Mouse (Mus musculus): ENCODE data around the gene Nt5dc3. TPM values are rescaled to one million over a fixed set of nuclear protein-coding genes. Genes with fewer than 3 reads are reported as not detected.

Gene Nt5dc3
- polyA plus RNA-seq, 1 experiment from 2014 or later = 0.35 TPM

DNA sequence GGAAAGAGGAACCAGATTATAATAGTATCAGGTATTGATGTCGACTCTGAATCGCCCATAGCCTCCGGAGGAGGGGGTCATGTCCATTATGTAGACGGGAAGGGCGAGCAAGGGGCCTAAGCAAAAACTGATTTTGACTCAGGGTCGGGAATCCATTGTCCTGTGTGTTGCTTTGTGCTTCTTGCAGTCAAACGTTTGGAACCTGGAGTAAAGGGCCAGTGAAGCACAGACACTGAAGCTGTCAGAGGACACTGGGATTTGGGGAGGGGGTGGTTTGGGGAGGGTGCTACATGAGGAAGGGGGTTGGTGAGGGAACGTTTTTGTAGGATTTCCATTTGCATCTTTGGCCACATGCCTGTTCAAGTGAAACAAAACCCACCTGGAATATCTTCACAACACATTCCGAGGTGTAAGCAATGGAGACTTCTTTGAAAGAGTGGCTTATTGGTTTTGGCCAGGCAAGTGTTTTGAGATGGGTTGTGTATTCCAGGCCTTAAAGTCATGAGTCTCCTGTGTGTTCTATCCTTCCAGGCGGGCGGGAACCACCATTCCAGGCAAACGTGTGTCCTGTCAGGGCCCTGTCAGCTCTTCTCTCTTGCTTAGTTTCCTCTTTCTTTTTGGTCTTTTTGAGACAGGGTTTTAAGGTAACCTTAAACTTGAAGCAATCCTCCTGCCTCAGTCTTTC, 1.2 kb downstream of the Nt5dc3 start:
- Histone ChIP-seq H3K27me3 (no peaks in the 10 kb centered on the region), H3K36me3 (no peaks in the 10 kb centered on the region), H3K4me3 (replicated peaks) (peak overlapping the region; percentile 74), H3K27ac (no peak overlapping the region), H3K4me2 (peak overlapping the region; percentile 99), H3K4me1 (replicated peaks) (peaks cover 42% of the 10 kb centered on the region), H3K9ac (peak overlapping the region; percentile 82), H3K9me3 (replicated peaks) (no peaks in the 10 kb centered on the region)
- WGBS (ENCODE audit: insufficient replicate concordance) = 13% methylated on average over 12 of the region's 12 CpGs
- DNase-seq = no peak
- no peak for ATAC-seq (ENCODE audit: low read depth)

DNA sequence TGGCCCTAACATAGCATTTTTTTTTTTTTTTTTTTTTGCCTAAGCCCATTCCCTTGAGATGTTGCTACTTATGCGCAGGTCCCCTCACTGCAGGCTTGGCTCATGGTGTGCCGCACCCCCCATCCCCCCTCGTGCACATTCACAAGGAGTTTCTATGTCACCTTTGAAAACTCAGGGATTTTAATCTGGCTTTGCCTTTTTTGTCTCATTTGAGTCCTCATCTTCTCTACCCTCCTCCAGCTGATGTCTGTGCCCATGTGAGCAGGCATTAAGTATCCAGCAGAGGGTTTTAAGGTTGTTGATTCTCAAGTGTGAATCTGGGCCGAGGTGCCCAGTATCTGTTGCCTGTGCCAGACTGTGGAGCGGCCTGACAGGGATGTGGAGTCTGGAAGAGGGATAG, 2.8 kb downstream of the Nt5dc3 start:
- no peak for ATAC-seq (ENCODE audit: low read depth)
- 55% methylated on average over 5 of the region's 5 CpGs for WGBS (ENCODE audit: insufficient replicate concordance)
- H3K9ac ChIP-seq = no peak overlapping the region

DNA sequence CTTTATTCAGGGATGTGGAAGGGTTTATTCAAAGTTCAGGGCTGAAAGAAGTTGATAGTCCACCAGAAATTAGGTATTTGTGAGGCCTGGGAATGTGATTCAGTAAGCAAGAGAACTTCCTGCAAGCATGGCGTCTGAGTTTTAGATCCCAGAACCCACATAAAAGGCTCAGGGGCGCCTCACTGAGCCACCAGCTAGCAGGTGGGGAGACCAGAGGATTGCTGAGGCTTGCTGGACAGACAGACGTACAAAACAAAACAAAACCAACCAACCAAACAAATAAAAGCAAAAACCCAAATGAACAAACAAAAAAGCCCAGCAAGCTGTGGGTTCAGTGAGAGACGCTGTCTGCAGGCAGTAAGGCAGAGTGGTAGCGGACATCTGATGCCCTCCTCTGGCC, 3.9 kb downstream of the Nt5dc3 start:
- Histone ChIP-seq H3K9me3 (replicated peaks) (no peaks in the 10 kb centered on the region), H3K9ac (no peak overlapping the region), H3K4me2 (no peak overlapping the region), H3K36me3 (no peaks in the 10 kb centered on the region), H3K4me1 (replicated peaks) (peaks cover 40% of the 10 kb centered on the region), H3K27me3 (no peaks in the 10 kb centered on the region), H3K4me3 (replicated peaks) (no peak overlapping the region), H3K27ac (no peak overlapping the region)
- DNase-seq = no peak
- WGBS (ENCODE audit: insufficient replicate concordance) = 66% methylated on average over 5 of the region's 5 CpGs
- no peak for ATAC-seq (ENCODE audit: low read depth)

More for the DNA sequence above, 2.8 kb downstream of the Nt5dc3 start:
- DNase-seq = no peak
- Histone ChIP-seq H3K36me3 (no peaks in the 10 kb centered on the region), H3K4me2 (no peak overlapping the region), H3K4me3 (replicated peaks) (no peak overlapping the region), H3K27ac (no peak overlapping the region), H3K9me3 (replicated peaks) (no peaks in the 10 kb centered on the region), H3K4me1 (replicated peaks) (peaks cover 42% of the 10 kb centered on the region), H3K27me3 (no peaks in the 10 kb centered on the region)

DNA sequence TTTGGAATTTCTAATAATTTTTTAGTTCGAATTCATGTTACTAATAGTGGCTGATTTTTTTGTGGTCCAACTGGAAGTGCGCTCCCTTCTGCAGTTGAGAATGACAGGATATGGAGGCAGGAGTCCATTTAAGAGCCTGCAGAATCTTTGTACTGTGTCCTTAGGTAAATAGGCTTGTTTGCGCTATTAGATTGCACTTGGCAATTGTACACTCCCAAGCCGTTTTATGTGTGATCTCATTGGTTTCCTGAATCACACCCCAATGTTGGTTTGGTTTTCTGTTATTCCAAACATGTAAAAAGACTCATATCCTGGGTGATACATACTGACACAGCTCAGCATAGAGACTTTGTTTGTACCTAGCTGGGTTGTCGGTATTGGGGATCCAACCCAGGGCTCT, 4.8 kb downstream of the Nt5dc3 start:
- ATAC-seq (ENCODE audit: low read depth) (no peak), DNase-seq (no peak)
- H3K9ac ChIP-seq = no peak overlapping the region
- H3K36me3 ChIP-seq = no peaks in the 10 kb centered on the region
- no peak overlapping the region for H3K4me3 ChIP-seq (replicated peaks)
- H3K4me1 ChIP-seq (replicated peaks) = peaks cover 30% of the 10 kb centered on the region
- no peaks in the 10 kb centered on the region for H3K27me3 ChIP-seq
- H3K9me3 ChIP-seq (replicated peaks) = no peaks in the 10 kb centered on the region
- H3K27ac ChIP-seq = no peak overlapping the region
- no peak overlapping the region for H3K4me2 ChIP-seq
- WGBS (ENCODE audit: insufficient replicate concordance) = 68% methylated on average over 5 of the region's 5 CpGs

DNA sequence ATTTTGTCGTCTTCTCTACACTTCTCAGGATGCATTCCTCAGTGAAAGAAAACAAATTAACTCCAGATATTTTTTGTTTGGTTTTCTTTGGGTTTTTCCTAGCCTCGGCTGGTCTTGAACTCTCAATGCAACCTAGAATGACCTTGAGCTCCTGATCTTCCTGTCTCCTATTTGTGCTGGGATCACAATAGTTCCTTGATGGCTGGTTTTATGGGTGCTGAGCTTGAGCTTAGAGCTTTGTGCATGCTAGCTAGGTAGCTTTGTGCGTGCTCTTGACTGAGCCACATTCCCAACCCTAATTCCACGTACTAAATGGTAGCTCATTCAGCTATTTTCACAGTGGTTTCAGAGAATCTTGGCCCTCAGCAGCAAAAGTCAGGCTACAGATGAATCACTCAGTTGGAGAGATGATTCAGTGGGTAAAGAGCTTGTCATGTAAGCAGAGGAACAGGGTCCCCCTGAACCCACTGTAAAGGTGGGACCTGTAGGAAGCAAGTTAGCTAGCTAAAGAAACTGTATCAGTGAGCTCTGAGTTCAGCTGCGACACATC, 5.4 kb downstream of the Nt5dc3 start:
- H3K9me3 ChIP-seq (replicated peaks) = no peaks in the 10 kb centered on the region
- 77% methylated on average over 5 of the region's 5 CpGs for WGBS (ENCODE audit: insufficient replicate concordance)
- ATAC-seq (ENCODE audit: low read depth) = no peak
- H3K36me3 ChIP-seq = no peaks in the 10 kb centered on the region
- no peak for DNase-seq
- no peak overlapping the region for H3K9ac ChIP-seq
- H3K4me1 ChIP-seq (replicated peaks) = peaks cover 27% of the 10 kb centered on the region
- no peak overlapping the region for H3K4me2 ChIP-seq
- no peak overlapping the region for H3K4me3 ChIP-seq (replicated peaks)
- H3K27me3 ChIP-seq = no peaks in the 10 kb centered on the region
- no peak overlapping the region for H3K27ac ChIP-seq

DNA sequence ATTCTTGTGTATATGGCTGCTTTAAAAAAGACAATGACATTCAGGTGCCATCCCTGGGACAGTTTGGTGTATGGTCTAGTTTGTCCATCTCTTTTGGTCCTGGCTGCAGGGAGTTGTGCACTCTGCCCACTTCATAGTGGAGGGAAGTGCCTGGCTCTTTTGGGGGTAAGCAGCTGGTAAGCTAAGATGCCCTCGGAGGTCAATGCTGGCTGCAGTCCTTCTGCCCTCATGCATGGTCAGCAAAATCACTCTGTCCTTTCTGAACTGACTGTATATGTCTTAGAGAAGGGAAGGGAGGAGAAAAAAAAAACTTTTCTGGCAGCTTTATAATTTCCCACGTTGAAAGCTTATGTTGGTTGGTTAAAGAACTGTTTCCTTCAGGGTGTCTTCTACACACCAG, 6.6 kb downstream of the Nt5dc3 start:
- H3K4me1 ChIP-seq (replicated peaks) = peaks cover 15% of the 10 kb centered on the region
- no peak for ATAC-seq (ENCODE audit: low read depth)
- no peak overlapping the region for H3K27ac ChIP-seq
- no peaks in the 10 kb centered on the region for H3K9me3 ChIP-seq (replicated peaks)
- H3K4me2 ChIP-seq = no peak overlapping the region
- no peak overlapping the region for H3K4me3 ChIP-seq (replicated peaks)
- no peaks in the 10 kb centered on the region for H3K36me3 ChIP-seq
- no peaks in the 10 kb centered on the region for H3K27me3 ChIP-seq
- no peak overlapping the region for H3K9ac ChIP-seq
- no peak for DNase-seq
- 54% methylated on average over 2 of the region's 2 CpGs for WGBS (ENCODE audit: insufficient replicate concordance)

DNA sequence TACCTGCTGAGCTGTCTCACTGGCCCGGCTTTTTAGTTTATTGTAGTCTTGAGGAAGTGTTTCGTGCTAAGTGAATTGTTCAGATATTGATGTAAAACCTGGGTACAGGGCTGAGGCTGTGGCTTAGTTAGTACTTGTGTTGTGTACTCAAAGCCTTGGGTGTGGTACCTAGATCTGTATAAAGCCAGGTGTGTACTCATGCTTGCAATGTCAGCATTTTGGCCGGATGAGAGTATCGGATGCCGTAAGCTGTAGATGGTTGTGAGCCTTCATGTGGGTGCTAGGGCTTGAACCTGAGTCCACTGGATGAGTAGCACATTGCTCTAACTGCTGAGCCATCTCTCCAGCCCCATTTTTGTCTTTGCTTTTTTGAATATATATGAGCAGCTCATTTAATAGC, 7.3 kb downstream of the Nt5dc3 start:
- Histone ChIP-seq H3K27me3 (no peaks in the 10 kb centered on the region), H3K36me3 (no peaks in the 10 kb centered on the region), H3K9ac (no peak overlapping the region), H3K27ac (no peak overlapping the region), H3K4me2 (no peak overlapping the region), H3K4me1 (replicated peaks) (peaks cover 8% of the 10 kb centered on the region), H3K4me3 (replicated peaks) (no peak overlapping the region), H3K9me3 (replicated peaks) (no peaks in the 10 kb centered on the region)
- DNase-seq (no peak), ATAC-seq (ENCODE audit: low read depth) (no peak)
- 83% methylated on average over 5 of the region's 5 CpGs for WGBS (ENCODE audit: insufficient replicate concordance)

DNA sequence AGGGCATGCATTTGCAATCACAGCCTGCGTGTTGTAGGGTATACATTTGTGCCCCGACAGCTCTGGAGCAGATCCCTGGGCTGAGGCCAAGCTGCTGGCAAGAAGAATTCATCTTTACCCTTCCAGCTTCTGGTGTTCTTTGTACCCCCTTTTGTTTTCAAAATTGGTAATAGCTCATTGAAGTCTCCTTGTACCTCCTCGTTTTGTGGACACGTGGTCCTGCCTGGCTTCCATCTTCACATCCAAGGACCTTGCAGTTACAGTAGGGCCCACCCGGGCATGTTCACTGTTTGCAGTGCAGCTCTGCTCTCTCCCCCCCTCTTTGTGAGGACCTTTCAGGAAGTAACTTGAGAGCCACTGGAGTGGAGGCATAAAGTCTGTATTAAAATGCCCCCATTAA, 9.4 kb downstream of the Nt5dc3 start:
- H3K36me3 ChIP-seq = no peaks in the 10 kb centered on the region
- 63% methylated on average over 5 of the region's 5 CpGs for WGBS (ENCODE audit: insufficient replicate concordance)
- no peak overlapping the region for H3K4me2 ChIP-seq
- no peaks in the 10 kb centered on the region for H3K27me3 ChIP-seq
- H3K4me1 ChIP-seq (replicated peaks) = peaks cover 1% of the 10 kb centered on the region; the same call in 1 of the 2 replicates
- no peak overlapping the region for H3K9ac ChIP-seq
- no peaks in the 10 kb centered on the region for H3K9me3 ChIP-seq (replicated peaks)
- DNase-seq = no peak
- no peak overlapping the region for H3K27ac ChIP-seq
- ATAC-seq (ENCODE audit: low read depth) = no peak
- no peak overlapping the region for H3K4me3 ChIP-seq (replicated peaks)

DNA sequence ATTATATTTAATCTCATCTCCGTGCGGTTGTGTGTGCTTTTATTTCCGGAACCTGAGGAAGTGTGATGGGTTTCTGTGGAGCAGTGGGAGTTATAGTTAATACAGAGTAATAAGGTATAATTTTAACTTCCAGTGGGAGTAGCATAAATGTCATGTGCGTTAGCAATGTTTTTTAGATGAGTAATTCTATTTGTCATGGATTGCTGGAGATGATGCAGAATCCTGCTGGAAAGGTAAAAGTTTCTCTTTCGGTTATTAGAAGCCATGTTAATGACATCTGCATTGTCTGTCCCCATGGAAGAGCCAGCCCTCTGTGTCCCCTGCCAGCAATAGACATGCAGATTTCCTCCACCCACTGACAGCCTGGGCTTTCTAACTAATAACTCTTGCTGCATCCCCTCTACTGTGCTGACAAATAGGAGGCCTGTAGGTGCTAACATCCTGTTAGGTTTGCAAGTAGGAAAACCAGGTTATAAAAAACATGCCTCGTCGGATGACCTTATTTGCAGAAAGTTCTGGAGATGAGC, 10.4 kb downstream of the Nt5dc3 start:
- Histone ChIP-seq H3K36me3 (no peaks in the 10 kb centered on the region), H3K27me3 (no peaks in the 10 kb centered on the region), H3K4me3 (replicated peaks) (no peak overlapping the region), H3K27ac (no peak overlapping the region), H3K9ac (no peak overlapping the region), H3K9me3 (replicated peaks) (no peaks in the 10 kb centered on the region), H3K4me1 (replicated peaks) (peaks cover 8% of the 10 kb centered on the region; the same call in 1 of the 2 replicates), H3K4me2 (no peak overlapping the region)
- 77% methylated on average over 7 of the region's 7 CpGs for WGBS (ENCODE audit: insufficient replicate concordance)
- no peak for DNase-seq
- ATAC-seq (ENCODE audit: low read depth) = no peak

DNA sequence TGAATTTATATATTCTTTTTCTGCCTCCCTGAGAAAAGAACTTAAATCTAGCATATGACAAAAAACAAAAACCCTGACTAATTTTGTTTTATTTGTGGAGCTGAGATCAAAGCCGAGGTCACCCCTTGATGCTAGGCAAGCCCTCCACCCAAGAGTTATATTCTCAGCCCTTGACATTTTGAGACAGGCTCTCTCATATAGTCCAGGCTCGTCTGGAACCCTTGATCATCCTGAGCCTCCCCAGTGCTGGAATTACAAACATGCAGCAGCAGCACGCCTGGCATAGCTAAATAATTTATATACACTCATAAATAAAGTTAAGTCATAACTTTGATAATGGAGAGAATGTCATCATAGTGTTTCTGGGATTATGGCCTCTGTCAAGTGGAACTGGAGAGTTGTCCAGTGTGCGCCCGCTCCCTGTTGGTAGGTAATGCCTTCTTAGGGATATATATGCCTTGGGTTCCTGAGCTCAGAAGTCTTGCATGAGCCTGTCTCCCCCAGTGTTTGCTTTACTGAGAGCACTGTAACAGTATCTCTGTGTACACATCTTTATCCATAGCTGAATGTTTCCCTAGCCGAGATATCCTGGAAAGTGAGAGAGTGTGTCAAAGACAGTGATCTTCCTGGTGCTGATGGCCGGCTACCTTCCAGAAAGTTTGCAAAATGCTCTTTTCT, 12.8 kb downstream of the Nt5dc3 start:
- ATAC-seq (ENCODE audit: low read depth) = no peak
- Histone ChIP-seq H3K9me3 (replicated peaks) (no peaks in the 10 kb centered on the region), H3K4me1 (replicated peaks) (peaks cover 8% of the 10 kb centered on the region; the same call in 1 of the 2 replicates), H3K4me3 (replicated peaks) (no peak overlapping the region), H3K27ac (no peak overlapping the region), H3K4me2 (no peak overlapping the region), H3K9ac (no peak overlapping the region), H3K27me3 (no peaks in the 10 kb centered on the region), H3K36me3 (no peaks in the 10 kb centered on the region)
- DNase-seq = no peak
- 68% methylated on average over 7 of the region's 7 CpGs for WGBS (ENCODE audit: insufficient replicate concordance)

DNA sequence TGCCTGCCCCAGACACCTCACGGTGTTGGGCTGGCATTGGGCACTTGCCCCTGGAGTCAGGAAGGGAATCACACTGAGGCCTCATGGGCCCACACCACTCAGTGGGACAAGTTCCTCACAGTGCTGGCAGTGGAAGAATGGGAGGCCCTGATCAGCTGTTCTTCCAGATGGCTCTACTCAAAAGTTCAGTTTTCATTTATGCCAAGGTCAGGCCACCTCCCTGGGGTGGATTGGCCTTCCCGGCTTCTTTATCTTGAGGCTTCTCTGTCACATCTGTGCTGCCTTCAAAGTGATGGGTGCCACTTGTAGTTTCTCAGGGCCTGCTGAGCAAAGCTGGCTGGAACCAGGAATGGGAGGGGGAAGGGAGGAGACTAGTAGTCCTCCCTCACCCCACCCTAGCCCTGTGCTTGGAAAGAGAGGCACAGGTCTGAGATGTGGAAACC, 14.7 kb downstream of the Nt5dc3 start:
- Histone ChIP-seq H3K9ac (no peak overlapping the region), H3K4me2 (no peak overlapping the region), H3K27ac (no peak overlapping the region), H3K27me3 (no peaks in the 10 kb centered on the region), H3K36me3 (no peaks in the 10 kb centered on the region), H3K9me3 (replicated peaks) (no peaks in the 10 kb centered on the region), H3K4me1 (replicated peaks) (peaks cover 8% of the 10 kb centered on the region; the same call in 1 of the 2 replicates), H3K4me3 (replicated peaks) (no peak overlapping the region)
- DNase-seq (no peak), ATAC-seq (ENCODE audit: low read depth) (0 out of 2 replicates have a peak, but pooled peaks have one; percentile 15)
- 62% methylated on average over 2 of the region's 2 CpGs for WGBS (ENCODE audit: insufficient replicate concordance)

Data from liver, embryonic 13.5 days (tissue).